24 mouse cellular contexts compared by ENCODE assay signal in genomic region chr9:92384401-92384800, GRCm38 (mm10).
DNase-seq lines count a peak whose midpoint lies in the region; ATAC-seq and TF ChIP-seq lines count a peak whose summit lies in the region.
"Had no signal": no experiment of that assay in that cellular context is flagged by ENCODE, and none has a peak within 500 bp of the region (broad histone marks: within the 10 kb centered on the region; RNA-seq: fewer than 3 reads in every experiment).

No protein-coding gene starts in this region.

- no peak for TF ChIP-seq CTCF in intestine, postnatal 0 days (IDR thresholded peaks at IDR 0.05; ENCODE audit: low read depth)
- TF ChIP-seq CTCF in bone marrow macrophage, adult 2 months (IDR thresholded peaks at IDR 0.05; ENCODE audit: low read depth, low read length) = no peak

- no peaks in the 10 kb centered on the region for H3K9me3 ChIP-seq in intestine, postnatal 0 days (ENCODE audit: control insufficient read depth)
- H3K9me3 ChIP-seq in intestine, embryonic 16.5 days (ENCODE audit: control insufficient read depth, low read length) = no peaks in the 10 kb centered on the region
- H3K9me3 ChIP-seq: embryonic facial prominence, embryonic 12.5 days; forebrain, embryonic 15.5 days; hindbrain, embryonic 13.5 days; intestine, embryonic 15.5 days; midbrain, embryonic 13.5 days had no signal

- H3K4me3 ChIP-seq in intestine, postnatal 0 days (ENCODE audit: low read depth, low read length) = no peak overlapping the region
- H3K4me3 ChIP-seq in intestine, embryonic 16.5 days (ENCODE audit: low read length) = no peak overlapping the region
- H3K4me3 ChIP-seq in bone marrow macrophage, adult 2 months (ENCODE audit: insufficient read depth, low read length) = no peak overlapping the region
- H3K4me3 ChIP-seq: embryonic facial prominence, embryonic 12.5 days; erythroblast, embryonic 14.5 days; forebrain, embryonic 15.5 days; hindbrain, embryonic 13.5 days; intestine, embryonic 15.5 days; midbrain, embryonic 13.5 days had no signal

- no peak for TF ChIP-seq POLR2A in bone marrow macrophage, adult 2 months (IDR thresholded peaks at IDR 0.05; ENCODE audit: borderline replicate concordance, low read depth, low read length)

- ATAC-seq in intestine, postnatal 0 days = no peak
- no peak for ATAC-seq in intestine, embryonic 16.5 days
- ATAC-seq in inflammation-experienced regulatory T-cells, adult 6 months = peak; percentile 87
- ATAC-seq: forebrain, embryonic 15.5 days; intestine, embryonic 15.5 days; lung, postnatal 0 days; midbrain, embryonic 13.5 days had no signal

- no peak overlapping the region for H3K9ac ChIP-seq in intestine, postnatal 0 days (ENCODE audit: low read depth, low read length)
- no peak overlapping the region for H3K9ac ChIP-seq in intestine, embryonic 16.5 days (ENCODE audit: low read depth, low read length)
- H3K9ac ChIP-seq: embryonic facial prominence, embryonic 12.5 days; forebrain, embryonic 15.5 days; hindbrain, embryonic 13.5 days; intestine, embryonic 15.5 days; midbrain, embryonic 13.5 days had no signal

- no peaks in the 10 kb centered on the region for H3K27me3 ChIP-seq in intestine, postnatal 0 days (replicated peaks; ENCODE audit: control insufficient read depth, insufficient read depth, low read length)
- H3K27me3 ChIP-seq in intestine, embryonic 16.5 days (replicated peaks; ENCODE audit: control insufficient read depth, insufficient read depth, low read length) = no peaks in the 10 kb centered on the region
- H3K27me3 ChIP-seq: embryonic facial prominence, embryonic 12.5 days; forebrain, embryonic 15.5 days; hindbrain, embryonic 13.5 days; intestine, embryonic 15.5 days; midbrain, embryonic 13.5 days had no signal

- no peak for DNase-seq in left cerebral cortex, postnatal 25 days (ENCODE audit: low spot score in 2 of 2)
- DNase-seq in layer of hippocampus, adult 8-10 months (ENCODE audit: low spot score in 2 of 2) = no peak
- DNase-seq in heart, postnatal 36 days = no peak
- no peak for DNase-seq in cerebellum, adult 9-11 months
- DNase-seq: cerebellum, adult 8-10 months; heart, postnatal 10 days; layer of hippocampus, postnatal 36 days; left cerebral cortex, postnatal 4 days; liver; retina, postnatal 1 day; thymus, postnatal 25 days had no signal

- H3K36me3 ChIP-seq in intestine, postnatal 0 days (ENCODE audit: control insufficient read depth, insufficient read depth) = no peaks in the 10 kb centered on the region
- H3K36me3 ChIP-seq in intestine, embryonic 16.5 days (ENCODE audit: control insufficient read depth, insufficient read depth, low read length) = no peaks in the 10 kb centered on the region
- H3K36me3 ChIP-seq: embryonic facial prominence, embryonic 12.5 days; forebrain, embryonic 15.5 days; hindbrain, embryonic 13.5 days; intestine, embryonic 15.5 days; midbrain, embryonic 13.5 days had no signal

- no peak overlapping the region for H3K4me2 ChIP-seq in intestine, postnatal 0 days (replicated peaks; ENCODE audit: low read depth)
- no peak overlapping the region for H3K4me2 ChIP-seq in intestine, embryonic 16.5 days (ENCODE audit: low read depth, low read length)
- H3K4me2 ChIP-seq: embryonic facial prominence, embryonic 12.5 days; forebrain, embryonic 15.5 days; heart, embryonic 11.5 days; hindbrain, embryonic 13.5 days; intestine, embryonic 15.5 days; midbrain, embryonic 13.5 days had no signal

- peak overlapping the region; percentile 0 for H3K27ac ChIP-seq in intestine, postnatal 0 days (ENCODE audit: low read depth, low read length)
- no peak overlapping the region for H3K27ac ChIP-seq in intestine, embryonic 16.5 days (ENCODE audit: low read length)
- 0 out of 2 replicates have a peak overlapping the region, but pooled peaks have one; percentile 4 for H3K27ac ChIP-seq in bone marrow macrophage, adult 2 months (ENCODE audit: insufficient read depth, low read depth, low read length)
- H3K27ac ChIP-seq: embryonic facial prominence, embryonic 12.5 days; forebrain, embryonic 15.5 days; hindbrain, embryonic 13.5 days; intestine, embryonic 15.5 days; kidney, postnatal 0 days; midbrain, embryonic 13.5 days had no signal

- intact Hi-C loops in left cerebral cortex, postnatal 25 days (cut with DNase I) = no loop called here
- intact Hi-C loops in heart, postnatal 36 days (cut with DNase I) = no loop called here

- no peaks in the 10 kb centered on the region for H3K4me1 ChIP-seq in intestine, postnatal 0 days (replicated peaks; ENCODE audit: control insufficient read depth, insufficient read depth, low read length)
- H3K4me1 ChIP-seq in intestine, embryonic 16.5 days (ENCODE audit: control insufficient read depth, insufficient read depth, low read length) = no peaks in the 10 kb centered on the region
- H3K4me1 ChIP-seq in bone marrow macrophage, adult 2 months (ENCODE audit: control insufficient read depth, insufficient read depth, low read length) = peaks cover 17% of the 10 kb centered on the region
- H3K4me1 ChIP-seq: embryonic facial prominence, embryonic 12.5 days; forebrain, embryonic 15.5 days; hindbrain, embryonic 13.5 days; intestine, embryonic 15.5 days; midbrain, embryonic 13.5 days had no signal

- WGBS in intestine, postnatal 0 days = 54% methylated on average over 3 of the region's 3 CpGs
- WGBS in intestine, embryonic 16.5 days = 55% methylated on average over 3 of the region's 3 CpGs
